Mouse (Mus musculus) heart, embryonic 13.5 days (tissue): ENCODE data around the gene Hdac4. TPM values are rescaled to one million over a fixed set of nuclear protein-coding genes. Genes with fewer than 3 reads are reported as not detected.

ENCODE experiments used
- ATAC-seq: fragments of 200-750 bp; cut with Nextera tagmentation; 2 replicates; pipeline ENCODE4 v1.8.0; 2017; ENCODE audit warnings: moderate TSS enrichment; ENCODE audit not compliant: insufficient number of reproducible peaks, low FRiP score, low TSS enrichment; ENCODE audit errors: extremely low read depth
- H3K27ac ChIP-seq: fragments of 300-500 bp; sonication (generic); replicated peaks from 2 replicates; pipeline ENCODE4 v1.5.1; 2015; ENCODE audit warnings: moderate library complexity, mild to moderate bottlenecking, inconsistent platforms
- H3K27me3 ChIP-seq: fragments of 300-500 bp; sonication (generic); replicated peaks from 2 replicates; pipeline ENCODE4 v1.6.1; 2015; ENCODE audit warnings: mild to moderate bottlenecking, inconsistent platforms
- H3K36me3 ChIP-seq: fragments of 300-500 bp; sonication (generic); 2 replicates; pipeline ENCODE4 v1.6.1; 2015; ENCODE audit warnings: mild to moderate bottlenecking, inconsistent platforms
- H3K4me1 ChIP-seq: fragments of 300-500 bp; sonication (generic); 2 replicates; pipeline ENCODE4 v1.6.1; 2015; ENCODE audit warnings: inconsistent platforms
- H3K4me2 ChIP-seq: fragments of 300-500 bp; sonication (generic); 2 replicates; pipeline ENCODE4 v1.6.1; 2015; ENCODE audit warnings: inconsistent platforms, mild to moderate bottlenecking, moderate library complexity
- H3K4me3 ChIP-seq: fragments of 300-500 bp; sonication (generic); 2 replicates; pipeline ENCODE4 v1.5.1; 2015; ENCODE audit warnings: moderate library complexity, mild to moderate bottlenecking, inconsistent platforms
- H3K9ac ChIP-seq: fragments of 300-500 bp; sonication (generic); 2 replicates; pipeline ENCODE4 v1.6.1; 2015; ENCODE audit warnings: inconsistent platforms, mild to moderate bottlenecking, moderate library complexity
- H3K9me3 ChIP-seq: fragments of 300-500 bp; sonication (generic); 2 replicates; pipeline ENCODE4 v1.6.1; 2016; ENCODE audit warnings: inconsistent platforms
- WGBS: fragments of 180-500 bp; shearing (Covaris S2); methylation state at CpG from one replicate; pipeline ENCODE4 v1.1.7; 2015; ENCODE audit warnings: mixed read lengths; 5-methylcytosine and 5-hydroxymethylcytosine counted together
- polyA plus RNA-seq: library from polyadenylated mRNA; unstranded; fragments of >200 nt; fragmentation: Nextera tagmentation; extraction: Ambion mirVana; gene quantifications from 2 replicates; pipeline ENCODE4 v1.2.1, GENCODE M21; 2015

The Hdac4 gene
- polyA plus RNA-seq, 1 experiment from 2014 or later, result 8.4 TPM

DNA sequence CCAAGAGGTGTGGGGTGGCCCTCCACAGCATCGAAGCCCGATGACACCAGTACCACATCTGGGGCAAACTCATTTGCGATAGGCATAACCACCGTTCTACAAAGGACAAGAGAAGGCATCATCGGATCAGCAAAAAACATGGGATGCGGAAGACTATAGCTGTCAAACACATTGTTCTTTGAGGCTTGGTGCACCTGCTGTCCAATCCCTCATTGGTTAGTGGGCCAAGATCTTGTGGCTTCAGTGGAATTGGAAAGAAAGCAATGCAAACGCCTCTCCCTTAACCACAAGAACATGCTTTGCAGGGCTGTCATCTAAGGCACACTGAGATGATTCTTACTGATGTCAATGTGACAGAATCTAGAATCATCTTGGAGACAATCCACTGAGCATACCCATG, 248.1 kb downstream of the Hdac4 start:
- H3K36me3 ChIP-seq, result peaks cover 78% of the 10 kb centered on the region
- H3K4me3 ChIP-seq, result no peak overlapping the region
- H3K4me1 ChIP-seq, result no peaks in the 10 kb centered on the region
- no peak overlapping the region for H3K9ac ChIP-seq
- ATAC-seq, result no peak
- H3K4me2 ChIP-seq, result no peak overlapping the region
- H3K27ac ChIP-seq, result no peak overlapping the region
- 90% methylated on average over 7 of the region's 7 CpGs for WGBS
- no peaks in the 10 kb centered on the region for H3K27me3 ChIP-seq
- no peaks in the 10 kb centered on the region for H3K9me3 ChIP-seq

DNA sequence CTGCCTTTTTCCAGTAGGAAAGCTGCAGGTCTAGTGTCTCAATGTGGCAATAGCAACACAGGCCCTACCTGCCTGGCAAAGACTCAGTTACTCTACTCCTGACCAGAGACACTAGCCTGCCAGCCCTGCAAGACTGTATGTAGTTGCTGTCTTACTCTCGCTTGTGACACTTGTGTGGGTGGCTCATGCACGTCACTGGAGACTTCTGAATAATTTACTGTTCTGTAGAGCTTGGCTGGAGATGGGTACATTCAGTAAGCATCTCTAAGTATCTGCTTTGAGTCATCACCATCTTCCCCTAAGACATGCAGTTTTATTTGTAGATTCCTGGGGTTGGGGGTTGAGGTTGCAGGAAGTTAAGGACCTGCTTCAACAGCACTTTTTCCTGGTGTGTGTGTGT, 252.9 kb downstream of the Hdac4 start:
- Histone ChIP-seq H3K4me1 (no peaks in the 10 kb centered on the region), H3K27ac (no peak overlapping the region), H3K9me3 (no peaks in the 10 kb centered on the region), H3K27me3 (no peaks in the 10 kb centered on the region), H3K4me2 (no peak overlapping the region), H3K9ac (no peak overlapping the region), H3K36me3 (peaks cover 56% of the 10 kb centered on the region), H3K4me3 (no peak overlapping the region)
- 81% methylated on average over 2 of the region's 2 CpGs for WGBS
- ATAC-seq, result no peak

- 37% methylated on average over 3 of the region's 3 CpGs for WGBS
- peaks cover 53% of the 10 kb centered on the region for H3K36me3 ChIP-seq
- ATAC-seq, result no peak
- H3K4me3 ChIP-seq, result no peak overlapping the region
- H3K4me2 ChIP-seq, result no peak overlapping the region
- no peak overlapping the region for H3K27ac ChIP-seq
- no peaks in the 10 kb centered on the region for H3K9me3 ChIP-seq
- H3K27me3 ChIP-seq, result no peaks in the 10 kb centered on the region
- H3K9ac ChIP-seq, result no peak overlapping the region
- no peaks in the 10 kb centered on the region for H3K4me1 ChIP-seq
Measured at GRCm38 (mm10) chr1:91942031-91942430, 253.5 kb downstream of the Hdac4 start.

DNA sequence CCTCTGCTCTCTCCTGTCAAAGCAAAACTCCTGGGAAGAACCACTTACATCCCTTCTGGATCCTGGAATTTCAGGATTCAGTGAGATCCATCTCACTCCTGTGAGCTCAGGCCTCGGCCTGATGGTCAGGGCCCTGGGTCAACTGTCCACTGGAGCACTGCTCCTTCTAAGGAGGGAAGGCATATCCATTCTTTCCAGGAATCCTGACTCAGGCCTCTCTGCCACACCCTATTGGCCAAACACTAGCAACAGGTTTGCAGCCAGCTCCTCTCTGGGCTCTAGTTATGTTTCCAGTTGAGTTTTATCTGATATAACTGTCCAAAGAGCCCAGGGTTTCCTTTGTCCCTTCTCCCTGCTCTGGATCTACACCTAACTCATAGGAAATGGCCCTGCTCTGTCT, 254.4 kb downstream of the Hdac4 start:
- Histone ChIP-seq H3K27me3 (no peaks in the 10 kb centered on the region), H3K4me2 (no peak overlapping the region), H3K9ac (no peak overlapping the region), H3K4me3 (no peak overlapping the region), H3K27ac (no peak overlapping the region), H3K4me1 (no peaks in the 10 kb centered on the region), H3K36me3 (peaks cover 43% of the 10 kb centered on the region), H3K9me3 (no peaks in the 10 kb centered on the region)
- no peak for ATAC-seq
- 75% methylated on average over 1 of the region's 1 CpGs for WGBS

DNA sequence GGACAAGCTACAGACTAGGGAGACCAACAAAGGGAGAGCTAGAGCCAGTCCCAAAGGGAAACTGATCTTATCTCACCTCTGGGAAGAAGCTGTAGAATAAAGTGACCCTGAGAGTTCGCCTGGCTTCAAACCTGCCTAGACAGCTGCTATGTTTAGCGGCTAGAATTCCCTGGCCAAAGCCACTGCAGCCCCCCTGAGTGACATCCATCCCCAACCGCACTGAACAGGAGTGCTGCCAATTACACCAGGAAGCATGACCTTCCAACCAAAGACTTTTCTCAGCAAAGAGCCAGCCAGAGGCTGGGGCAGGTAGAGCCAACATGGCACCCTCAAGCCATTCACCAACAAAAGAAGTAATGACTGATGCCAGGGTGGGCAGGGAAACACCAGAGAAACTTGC, 260.3 kb downstream of the Hdac4 start:
- Histone ChIP-seq H3K4me3 (no peak overlapping the region), H3K4me2 (no peak overlapping the region), H3K27ac (peak overlapping the region; percentile 61), H3K27me3 (no peaks in the 10 kb centered on the region), H3K9me3 (no peaks in the 10 kb centered on the region), H3K9ac (no peak overlapping the region), H3K4me1 (peaks cover 12% of the 10 kb centered on the region), H3K36me3 (peaks cover 41% of the 10 kb centered on the region)
- ATAC-seq, result no peak
- 25% methylated on average over 3 of the region's 3 CpGs for WGBS

DNA sequence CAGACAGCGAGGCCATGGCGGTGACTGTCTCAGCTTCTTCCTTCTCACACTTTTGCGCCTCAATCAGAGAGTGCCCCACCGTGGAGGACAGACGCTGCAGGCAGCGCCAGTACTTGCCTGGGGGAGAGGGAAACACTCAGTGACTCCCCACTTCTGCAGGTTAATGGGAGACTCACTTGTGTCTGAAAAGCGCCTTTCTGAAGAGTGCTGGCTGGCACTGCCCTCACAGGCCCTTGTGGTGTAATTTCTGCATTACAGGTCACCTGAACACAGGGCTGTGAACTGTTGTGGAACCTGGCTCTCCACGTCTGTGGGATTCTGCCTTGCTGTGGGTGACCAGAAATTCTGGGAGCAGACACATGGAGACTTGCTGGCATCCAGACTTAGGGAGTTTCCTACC, 261.8 kb downstream of the Hdac4 start:
- Histone ChIP-seq H3K4me2 (no peak overlapping the region), H3K4me3 (no peak overlapping the region), H3K9me3 (no peaks in the 10 kb centered on the region), H3K9ac (no peak overlapping the region), H3K4me1 (peaks cover 17% of the 10 kb centered on the region), H3K27me3 (no peaks in the 10 kb centered on the region), H3K36me3 (peaks cover 52% of the 10 kb centered on the region), H3K27ac (no peak overlapping the region)
- no peak for ATAC-seq
- WGBS, result 85% methylated on average over 8 of the region's 8 CpGs

DNA sequence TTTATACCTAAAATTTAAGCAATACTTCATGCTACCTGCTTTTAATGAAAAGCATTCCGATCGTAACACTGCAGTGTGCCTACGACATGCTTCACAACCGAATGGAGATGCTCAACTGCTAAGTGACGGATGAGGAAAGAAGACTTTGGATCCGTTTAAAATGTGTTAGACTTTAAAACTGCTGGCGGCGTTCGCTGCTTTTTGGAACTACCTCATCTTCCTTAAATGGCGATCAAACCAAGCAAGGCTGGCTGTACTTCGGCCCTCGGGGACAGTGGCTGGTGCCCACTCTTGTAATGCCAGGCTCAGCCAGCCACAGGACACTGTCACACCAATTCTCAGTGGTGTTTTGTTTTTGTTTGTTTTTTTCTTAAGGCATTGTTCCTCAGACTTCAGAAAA, 263.3 kb downstream of the Hdac4 start:
- no peaks in the 10 kb centered on the region for H3K9me3 ChIP-seq
- H3K36me3 ChIP-seq, result peaks cover 55% of the 10 kb centered on the region
- ATAC-seq, result no peak
- no peak overlapping the region for H3K4me2 ChIP-seq
- H3K4me1 ChIP-seq, result peaks cover 26% of the 10 kb centered on the region
- no peaks in the 10 kb centered on the region for H3K27me3 ChIP-seq
- WGBS, result 91% methylated on average over 12 of the region's 12 CpGs
- no peak overlapping the region for H3K9ac ChIP-seq
- no peak overlapping the region for H3K4me3 ChIP-seq
- no peak overlapping the region for H3K27ac ChIP-seq

DNA sequence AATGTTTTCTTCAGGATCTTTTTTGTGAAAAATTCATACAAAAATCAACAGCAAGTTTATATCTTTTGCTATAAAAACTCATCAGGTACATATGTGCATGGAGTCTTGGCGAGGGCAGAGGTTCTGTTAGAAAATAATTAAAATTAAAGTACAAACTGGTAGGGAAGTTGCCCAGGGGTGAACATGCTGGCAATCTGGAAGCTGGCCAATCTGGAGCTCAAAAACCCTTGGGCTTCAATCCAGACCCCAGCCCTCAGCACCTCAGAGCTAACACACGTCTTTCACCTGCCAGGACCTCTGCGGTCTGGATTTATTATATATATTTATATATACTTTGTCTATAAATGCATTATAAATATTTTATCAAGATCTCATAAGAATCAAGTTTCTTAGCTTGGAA, 263.7 kb downstream of the Hdac4 start:
- Histone ChIP-seq H3K9ac (no peak overlapping the region), H3K9me3 (no peaks in the 10 kb centered on the region), H3K4me1 (peaks cover 26% of the 10 kb centered on the region), H3K27me3 (no peaks in the 10 kb centered on the region), H3K4me3 (no peak overlapping the region), H3K27ac (no peak overlapping the region), H3K36me3 (peaks cover 55% of the 10 kb centered on the region), H3K4me2 (no peak overlapping the region)
- WGBS, result 77% methylated on average over 3 of the region's 3 CpGs
- ATAC-seq, result no peak

- H3K36me3 ChIP-seq, result peaks cover 55% of the 10 kb centered on the region
Measured at GRCm38 (mm10) chr1:91931196-91931595, 264.3 kb downstream of the Hdac4 start.

DNA sequence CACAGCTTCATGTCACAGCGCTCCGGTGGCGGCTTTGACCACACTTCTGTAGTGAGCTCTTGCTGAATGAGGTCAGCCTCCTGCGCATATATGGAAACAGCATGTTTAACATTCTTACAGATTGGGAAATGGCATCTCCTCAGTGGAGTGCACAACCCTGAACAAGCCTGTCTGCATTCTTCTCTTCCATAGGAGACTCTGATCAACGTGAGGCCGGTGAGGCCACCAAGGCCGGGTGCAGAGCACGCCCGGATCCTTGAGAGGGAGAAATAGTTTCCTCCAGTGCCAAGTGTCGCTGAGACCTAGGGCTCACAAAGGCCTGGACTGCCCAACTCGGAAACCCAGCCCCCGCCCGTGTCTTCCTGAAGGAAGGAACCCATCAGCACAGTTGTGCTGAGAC, 266.4 kb downstream of the Hdac4 start:
- Histone ChIP-seq H3K9ac (no peak overlapping the region), H3K4me2 (no peak overlapping the region), H3K4me1 (peaks cover 15% of the 10 kb centered on the region; the same call in 1 of the 2 replicates), H3K27ac (peak overlapping the region; percentile 0; the same call in 1 of the 2 replicates), H3K9me3 (peaks cover 4% of the 10 kb centered on the region; the same call in 1 of the 2 replicates), H3K27me3 (no peaks in the 10 kb centered on the region), H3K4me3 (no peak overlapping the region), H3K36me3 (peaks cover 50% of the 10 kb centered on the region)
- no peak for ATAC-seq
- 77% methylated on average over 13 of the region's 13 CpGs for WGBS

More at GRCm38 (mm10) chr1:91931196-91931595, 264.3 kb downstream of the Hdac4 start:
- no peak overlapping the region for H3K27ac ChIP-seq
- no peak overlapping the region for H3K9ac ChIP-seq
- H3K9me3 ChIP-seq, result no peaks in the 10 kb centered on the region
- H3K4me3 ChIP-seq, result no peak overlapping the region
- peaks cover 26% of the 10 kb centered on the region for H3K4me1 ChIP-seq
- no peak overlapping the region for H3K4me2 ChIP-seq
- ATAC-seq, result no peak
- 80% methylated on average over 10 of the region's 10 CpGs for WGBS
- no peaks in the 10 kb centered on the region for H3K27me3 ChIP-seq

- H3K4me3 ChIP-seq, result no peak overlapping the region
- no peak for ATAC-seq
- H3K27ac ChIP-seq, result no peak overlapping the region
- no peaks in the 10 kb centered on the region for H3K27me3 ChIP-seq
- no peak overlapping the region for H3K4me2 ChIP-seq
- peaks cover 17% of the 10 kb centered on the region for H3K4me1 ChIP-seq
- peaks cover 4% of the 10 kb centered on the region; the same call in 1 of the 2 replicates for H3K9me3 ChIP-seq
- no peak overlapping the region for H3K9ac ChIP-seq
- H3K36me3 ChIP-seq, result peaks cover 36% of the 10 kb centered on the region
- WGBS, result 68% methylated on average over 10 of the region's 10 CpGs
Measured at GRCm38 (mm10) chr1:91927536-91928315, 267.8 kb downstream of the Hdac4 start.

- Histone ChIP-seq H3K4me2 (no peak overlapping the region), H3K4me3 (no peak overlapping the region), H3K27ac (no peak overlapping the region), H3K27me3 (no peaks in the 10 kb centered on the region), H3K4me1 (peaks cover 42% of the 10 kb centered on the region), H3K9ac (no peak overlapping the region), H3K36me3 (peaks cover 5% of the 10 kb centered on the region), H3K9me3 (peaks cover 4% of the 10 kb centered on the region; the same call in 1 of the 2 replicates)
- ATAC-seq, result no peak
- WGBS, result 73% methylated on average over 9 of the region's 9 CpGs
Measured at GRCm38 (mm10) chr1:91923567-91923966, 271.9 kb downstream of the Hdac4 start.
